Mouse (Mus musculus) lung, adult 2 months (tissue): ENCODE measurements around the gene Nrip1.

Experiments
- CTCF ChIP-seq: fragments of 200-500 bp; IDR thresholded peaks from 2 replicates; pipeline ENCODE4 v1.5.1; 2011; ENCODE audit warnings: mild to moderate bottlenecking, low read length, control low read depth; ENCODE audit not compliant: insufficient read depth
- POLR2A ChIP-seq: fragments of 200-500 bp; IDR thresholded peaks from 2 replicates; pipeline ENCODE4 v1.6.1; 2011; ENCODE audit warnings: low read depth, mild to moderate bottlenecking, control low read depth, low read length, borderline replicate concordance; ENCODE audit errors: extremely low read depth

DNA sequence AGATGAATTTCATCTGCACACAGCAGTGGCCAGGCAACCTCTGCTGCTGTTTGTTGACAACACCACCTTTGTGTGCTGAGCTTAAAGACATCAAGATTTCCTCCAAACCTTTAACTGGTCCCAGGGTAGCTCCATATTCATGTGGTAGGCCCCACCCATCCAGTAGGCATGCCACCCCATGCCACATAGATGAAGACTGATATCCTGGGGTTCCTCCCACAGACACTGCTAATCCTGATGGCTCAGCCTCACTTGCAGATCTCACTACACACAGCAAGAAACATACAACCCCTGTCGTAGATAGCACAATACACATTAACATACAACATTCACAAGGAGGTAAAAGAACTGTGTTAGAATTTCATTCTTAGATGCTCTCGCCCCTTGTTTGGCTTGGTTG lies 29.6 kb downstream of the Nrip1 start:
- no peak for TF ChIP-seq CTCF
- TF ChIP-seq POLR2A = no peak
